Mouse (Mus musculus): ENCODE results near the gene Traf7.

DNA sequence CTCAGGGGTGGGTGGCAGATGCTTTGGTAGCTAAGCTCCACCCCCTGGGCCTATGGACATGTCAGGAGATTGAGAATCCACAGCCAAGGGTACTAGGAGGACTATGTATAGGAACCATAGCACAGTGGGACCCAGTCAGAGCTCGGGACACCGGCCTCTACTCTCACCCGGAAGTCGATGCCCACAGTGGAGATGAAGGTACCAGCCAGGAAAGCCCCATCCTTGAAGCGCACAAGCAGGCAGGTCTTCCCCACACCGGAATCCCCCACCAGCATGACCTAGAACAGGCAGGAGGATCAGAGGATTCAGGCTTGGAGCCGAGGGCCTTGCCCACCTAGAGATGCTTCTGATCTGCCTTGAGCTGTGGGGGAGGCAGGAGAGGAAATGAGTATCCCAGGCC lies 4.3 kb upstream of the Traf7 start:
- TF ChIP-seq EP300 (IDR thresholded peaks at IDR 0.05; ENCODE audit: low read length) (no peak), CTCF (conservative IDR thresholded peaks at IDR 0.05 in 1 of 2, IDR thresholded peaks at IDR 0.05 in 1 of 2; ENCODE audit: low read depth in 2 of 2, low read length in 2 of 2) (no peak), BHLHE40 (IDR thresholded peaks at IDR 0.05; ENCODE audit: low read depth, low read length) (no peak), KAT2A (IDR thresholded peaks at IDR 0.05; ENCODE audit: insufficient replicate concordance, low read length) (no peak), POLR2A (IDR thresholded peaks at IDR 0.05; ENCODE audit: low read depth, low read length) (no peak), HCFC1 (IDR thresholded peaks at IDR 0.05; ENCODE audit: low read depth, low read length) (no peak; the same call in 1 of the 2 replicates), POLR2AphosphoS2 (IDR thresholded peaks at IDR 0.05; ENCODE audit: low read depth, low read length) (no peak), USF1 (IDR thresholded peaks at IDR 0.05; ENCODE audit: low read depth, low read length) (no peak), IRF4 (IDR thresholded peaks at IDR 0.05; ENCODE audit: low read depth, low read length) (no peak), NRF1 (IDR thresholded peaks at IDR 0.05; ENCODE audit: low read depth, low read length) (no peak), ZNF384 (IDR thresholded peaks at IDR 0.05; ENCODE audit: low read depth, low read length) (no peak), UBTF (IDR thresholded peaks at IDR 0.05; ENCODE audit: low read depth, low read length) (no peak)
